Mouse (Mus musculus) forebrain, embryonic 15.5 days (tissue): ENCODE results near the gene Krt88. TPM values are rescaled to one million over a fixed set of nuclear protein-coding genes. Genes with fewer than 3 reads are reported as not detected.

Experiments
- ATAC-seq: fragments of 200-750 bp; cut with Nextera tagmentation; replicated peaks from 2 replicates; pipeline ENCODE4 v1.8.0; 2017; ENCODE audit warnings: mild to moderate bottlenecking, moderate TSS enrichment, moderate library complexity
- H3K27ac ChIP-seq: fragments of 300-500 bp; sonication (generic); replicated peaks from 2 replicates; pipeline ENCODE4 v1.5.1; 2015; ENCODE audit warnings: mild to moderate bottlenecking, inconsistent platforms
- H3K27me3 ChIP-seq: fragments of 300-500 bp; sonication (generic); 2 replicates; pipeline ENCODE4 v1.6.1; 2015; ENCODE audit warnings: inconsistent platforms
- H3K36me3 ChIP-seq: fragments of 300-500 bp; sonication (generic); 2 replicates; pipeline ENCODE4 v1.6.1; 2015; ENCODE audit warnings: mild to moderate bottlenecking, inconsistent platforms
- H3K4me1 ChIP-seq: fragments of 300-500 bp; sonication (generic); 2 replicates; pipeline ENCODE4 v1.6.1; 2015; ENCODE audit warnings: inconsistent platforms
- H3K4me2 ChIP-seq: fragments of 300-500 bp; sonication (generic); replicated peaks from 2 replicates; pipeline ENCODE4 v1.6.1; 2015; ENCODE audit warnings: mild to moderate bottlenecking, inconsistent platforms
- H3K4me3 ChIP-seq: fragments of 300-500 bp; sonication (generic); 2 replicates; pipeline ENCODE4 v1.5.1; 2015; ENCODE audit warnings: mild to moderate bottlenecking, inconsistent platforms
- H3K9ac ChIP-seq: fragments of 300-500 bp; sonication (generic); replicated peaks from 2 replicates; pipeline ENCODE4 v1.6.1; 2015; ENCODE audit warnings: mild to moderate bottlenecking, inconsistent platforms
- H3K9me3 ChIP-seq: fragments of 300-500 bp; sonication (generic); 2 replicates; pipeline ENCODE4 v1.6.1; 2016; ENCODE audit warnings: inconsistent platforms
- WGBS: fragments of 180-500 bp; shearing (Covaris S2); methylation state at CpG from one replicate; pipeline ENCODE4 v1.1.7; 2015; ENCODE audit warnings: mixed read lengths; 5-methylcytosine and 5-hydroxymethylcytosine counted together
- polyA plus RNA-seq: library from polyadenylated mRNA; unstranded; fragments of >200 nt; fragmentation: Nextera tagmentation; extraction: Ambion mirVana; gene quantifications from 2 replicates; pipeline ENCODE4 v1.2.1, GENCODE M21; 2015

The Krt88 gene
- not detected in 2 replicates for polyA plus RNA-seq

GRCm38 (mm10) chr15:101447444-101447843, at the start of gene Krt88:
TSS of gene Krt88 (plus strand) at chr15:101447744.
- ATAC-seq = no peak
- no peaks in the 10 kb centered on the region for H3K36me3 ChIP-seq
- no peak within 1 kb of the TSS for H3K9ac ChIP-seq
- peak within 1 kb of the TSS; percentile 18; the same call in 1 of the 2 replicates for H3K4me2 ChIP-seq
- 71% methylated on average over 2 of the region's 2 CpGs for WGBS
- no peaks in the 10 kb centered on the region for H3K27me3 ChIP-seq
- H3K9me3 ChIP-seq = no peaks in the 10 kb centered on the region
- no peak within 1 kb of the TSS for H3K27ac ChIP-seq
- H3K4me3 ChIP-seq = no peak within 1 kb of the TSS
- H3K4me1 ChIP-seq = no peaks in the 10 kb centered on the region

GRCm38 (mm10) chr15:101398269-101398668, 49.3 kb upstream of the Krt88 start:
- ATAC-seq = no peak
- no peaks in the 10 kb centered on the region for H3K4me1 ChIP-seq
- no peaks in the 10 kb centered on the region for H3K27me3 ChIP-seq
- H3K9ac ChIP-seq = no peak overlapping the region
- WGBS = 69% methylated on average over 8 of the region's 8 CpGs
- H3K27ac ChIP-seq = no peak overlapping the region
- no peak overlapping the region for H3K4me3 ChIP-seq
- no peaks in the 10 kb centered on the region for H3K36me3 ChIP-seq
- no peak overlapping the region for H3K4me2 ChIP-seq
- H3K9me3 ChIP-seq = no peaks in the 10 kb centered on the region

- Histone ChIP-seq H3K36me3 (no peaks in the 10 kb centered on the region), H3K27me3 (peaks cover 8% of the 10 kb centered on the region; the same call in 1 of the 2 replicates), H3K4me3 (no peak within 1 kb of the TSS), H3K4me1 (no peaks in the 10 kb centered on the region), H3K27ac (no peak within 1 kb of the TSS), H3K9ac (no peak within 1 kb of the TSS), H3K4me2 (no peak within 1 kb of the TSS), H3K9me3 (no peaks in the 10 kb centered on the region)
- 36% methylated on average over 2 of the region's 2 CpGs for WGBS
- no peak for ATAC-seq
Measured at GRCm38 (mm10) chr15:101410775-101411174, 36.8 kb upstream of the Krt88 start, which contains the start of gene Krt7. TSS of gene Krt7 (plus strand) at chr15:101411043.

- H3K9ac ChIP-seq = no peak overlapping the region
- no peaks in the 10 kb centered on the region for H3K4me1 ChIP-seq
- no peak overlapping the region for H3K4me3 ChIP-seq
- no peak overlapping the region for H3K4me2 ChIP-seq
- 22% methylated on average over 31 of the region's 31 CpGs for WGBS
- no peak for ATAC-seq
- H3K27ac ChIP-seq = no peak overlapping the region
- H3K9me3 ChIP-seq = no peaks in the 10 kb centered on the region
- H3K36me3 ChIP-seq = no peaks in the 10 kb centered on the region
- peaks cover 8% of the 10 kb centered on the region; the same call in 1 of the 2 replicates for H3K27me3 ChIP-seq
Measured at GRCm38 (mm10) chr15:101412188-101412587, 35.4 kb upstream of the Krt88 start.

- ATAC-seq = no peak
- Histone ChIP-seq H3K27ac (no peak overlapping the region), H3K27me3 (peaks cover 8% of the 10 kb centered on the region; the same call in 1 of the 2 replicates), H3K9ac (no peak overlapping the region), H3K4me1 (no peaks in the 10 kb centered on the region), H3K36me3 (no peaks in the 10 kb centered on the region), H3K9me3 (no peaks in the 10 kb centered on the region), H3K4me3 (no peak overlapping the region), H3K4me2 (no peak overlapping the region)
- 56% methylated on average over 7 of the region's 7 CpGs for WGBS
Measured at GRCm38 (mm10) chr15:101413916-101414635, 33.5 kb upstream of the Krt88 start.

GRCm38 (mm10) chr15:101414807-101415565, 32.6 kb upstream of the Krt88 start:
- H3K4me2 ChIP-seq = no peak overlapping the region
- H3K27ac ChIP-seq = no peak overlapping the region
- WGBS = 44% methylated on average over 11 of the region's 11 CpGs
- H3K36me3 ChIP-seq = no peaks in the 10 kb centered on the region
- H3K9ac ChIP-seq = no peak overlapping the region
- H3K4me3 ChIP-seq = no peak overlapping the region
- H3K4me1 ChIP-seq = no peaks in the 10 kb centered on the region
- H3K27me3 ChIP-seq = peaks cover 8% of the 10 kb centered on the region; the same call in 1 of the 2 replicates
- H3K9me3 ChIP-seq = no peaks in the 10 kb centered on the region
- ATAC-seq = no peak

GRCm38 (mm10) chr15:101418950-101419349, 28.6 kb upstream of the Krt88 start:
- H3K9ac ChIP-seq = no peak overlapping the region
- ATAC-seq = 0 out of 2 replicates have a peak, but pooled peaks have one; percentile 23
- H3K27me3 ChIP-seq = no peaks in the 10 kb centered on the region
- no peaks in the 10 kb centered on the region for H3K36me3 ChIP-seq
- 81% methylated on average over 4 of the region's 4 CpGs for WGBS
- H3K27ac ChIP-seq = no peak overlapping the region
- no peak overlapping the region for H3K4me3 ChIP-seq
- no peaks in the 10 kb centered on the region for H3K9me3 ChIP-seq
- no peak overlapping the region for H3K4me2 ChIP-seq
- no peaks in the 10 kb centered on the region for H3K4me1 ChIP-seq

- H3K27me3 ChIP-seq = no peaks in the 10 kb centered on the region
- no peak overlapping the region for H3K9ac ChIP-seq
- no peaks in the 10 kb centered on the region for H3K4me1 ChIP-seq
- no peaks in the 10 kb centered on the region for H3K36me3 ChIP-seq
- WGBS = 66% methylated on average over 6 of the region's 6 CpGs
- H3K4me2 ChIP-seq = no peak overlapping the region
- no peaks in the 10 kb centered on the region for H3K9me3 ChIP-seq
- no peak for ATAC-seq
- no peak overlapping the region for H3K27ac ChIP-seq
- H3K4me3 ChIP-seq = no peak overlapping the region
Measured at GRCm38 (mm10) chr15:101420903-101421302, 26.6 kb upstream of the Krt88 start.

GRCm38 (mm10) chr15:101424914-101425313, 22.6 kb upstream of the Krt88 start:
- no peaks in the 10 kb centered on the region for H3K9me3 ChIP-seq
- no peaks in the 10 kb centered on the region for H3K36me3 ChIP-seq
- no peak for ATAC-seq
- 25% methylated on average over 5 of the region's 5 CpGs for WGBS
- no peak overlapping the region for H3K4me3 ChIP-seq
- H3K9ac ChIP-seq = no peak overlapping the region
- no peak overlapping the region for H3K27ac ChIP-seq
- H3K27me3 ChIP-seq = no peaks in the 10 kb centered on the region
- no peaks in the 10 kb centered on the region for H3K4me1 ChIP-seq
- H3K4me2 ChIP-seq = no peak overlapping the region

- Histone ChIP-seq H3K9me3 (no peaks in the 10 kb centered on the region), H3K4me2 (no peak overlapping the region), H3K4me3 (no peak overlapping the region), H3K27ac (no peak overlapping the region), H3K27me3 (peaks cover 23% of the 10 kb centered on the region), H3K36me3 (no peaks in the 10 kb centered on the region), H3K9ac (no peak overlapping the region), H3K4me1 (peaks cover 13% of the 10 kb centered on the region)
- WGBS = 93% methylated on average over 7 of the region's 7 CpGs
- ATAC-seq = no peak
Measured at GRCm38 (mm10) chr15:101436611-101437010, 10.9 kb upstream of the Krt88 start.

GRCm38 (mm10) chr15:101438555-101438954, 9.0 kb upstream of the Krt88 start, which contains the start of gene Krt87:
TSS of gene Krt87 (minus strand) at chr15:101438804.
- under 1% methylated on average over 34 of the region's 34 CpGs for WGBS
- Histone ChIP-seq H3K27me3 (peaks cover 23% of the 10 kb centered on the region), H3K9ac (peak within 1 kb of the TSS; percentile 54), H3K4me3 (peak within 1 kb of the TSS; percentile 39), H3K36me3 (no peaks in the 10 kb centered on the region), H3K4me2 (peak within 1 kb of the TSS; percentile 66), H3K27ac (no peak within 1 kb of the TSS), H3K4me1 (peaks cover 13% of the 10 kb centered on the region), H3K9me3 (no peaks in the 10 kb centered on the region)
- ATAC-seq = no peak

- H3K9me3 ChIP-seq = no peaks in the 10 kb centered on the region
- H3K9ac ChIP-seq = no peak overlapping the region
- WGBS = 72% methylated on average over 4 of the region's 4 CpGs
- H3K36me3 ChIP-seq = no peaks in the 10 kb centered on the region
- no peak for ATAC-seq
- peaks cover 23% of the 10 kb centered on the region for H3K27me3 ChIP-seq
- peaks cover 13% of the 10 kb centered on the region for H3K4me1 ChIP-seq
- H3K27ac ChIP-seq = peak overlapping the region; percentile 43
- H3K4me3 ChIP-seq = no peak overlapping the region
- H3K4me2 ChIP-seq = no peak overlapping the region
Measured at GRCm38 (mm10) chr15:101440837-101441236, 6.7 kb upstream of the Krt88 start.
